Comparison of ENCODE assay signal across 9 mouse cellular contexts in genomic region chr2:127338012-127338411, GRCm38 (mm10). TPM values are rescaled to one million over a fixed set of nuclear protein-coding genes. Genes with fewer than 3 reads are reported as not detected.
A peak's percentile ranks its signal among the peaks of the same experiment; 100 is the strongest.
DNase-seq lines count a peak whose midpoint lies in the region; ATAC-seq and TF ChIP-seq lines count a peak whose summit lies in the region.
"Had no signal": no experiment of that assay in that cellular context is flagged by ENCODE, and none has a peak within 500 bp of the region (broad histone marks: within the 10 kb centered on the region; RNA-seq: fewer than 3 reads in every experiment).

No protein-coding gene starts in this region.

- no peak for TF ChIP-seq CTCF in bone marrow macrophage, adult 2 months (IDR thresholded peaks at IDR 0.05; ENCODE audit: low read depth, low read length)

- H3K4me1 ChIP-seq in hindbrain, embryonic 13.5 days (replicated peaks): peaks cover 13% of the 10 kb centered on the region
- H3K4me1 ChIP-seq in hindbrain, embryonic 11.5 days (replicated peaks; ENCODE audit: control insufficient read depth, insufficient read depth, low read length): no peaks in the 10 kb centered on the region
- peaks cover 26% of the 10 kb centered on the region for H3K4me1 ChIP-seq in bone marrow macrophage, adult 2 months (ENCODE audit: control insufficient read depth, insufficient read depth, low read length)

- peaks cover 74% of the 10 kb centered on the region for H3K27me3 ChIP-seq in hindbrain, embryonic 13.5 days
- peaks cover 29% of the 10 kb centered on the region for H3K27me3 ChIP-seq in hindbrain, embryonic 11.5 days (ENCODE audit: control insufficient read depth, insufficient read depth, low read length)

- TF ChIP-seq POLR2A in bone marrow macrophage, adult 2 months (IDR thresholded peaks at IDR 0.05; ENCODE audit: borderline replicate concordance, low read depth, low read length): no peak

- no peak overlapping the region for H3K27ac ChIP-seq in hindbrain, embryonic 13.5 days
- H3K27ac ChIP-seq in hindbrain, embryonic 11.5 days (ENCODE audit: low read depth, low read length): no peak overlapping the region
- peak overlapping the region; percentile 17; the same call in 1 of the 2 replicates for H3K27ac ChIP-seq in bone marrow macrophage, adult 2 months (ENCODE audit: insufficient read depth, low read depth, low read length)

- 72% methylated on average over 7 of the region's 7 CpGs for WGBS in hindbrain, embryonic 13.5 days
- WGBS in hindbrain, embryonic 11.5 days: 73% methylated on average over 7 of the region's 7 CpGs

- H3K4me2 ChIP-seq in hindbrain, embryonic 13.5 days: peak overlapping the region; percentile 86; the same call in 1 of the 2 replicates
- no peak overlapping the region for H3K4me2 ChIP-seq in hindbrain, embryonic 11.5 days (replicated peaks; ENCODE audit: low read depth, low read length)

- no peak for ATAC-seq in hindbrain, embryonic 13.5 days (ENCODE audit: low FRiP score)
- ATAC-seq in hindbrain, embryonic 11.5 days (ENCODE audit: low FRiP score): no peak
- ATAC-seq in monocyte, adult 5-6 weeks (replicated peaks; ENCODE audit: insufficient number of reproducible peaks, low FRiP score, low TSS enrichment, poor library complexity, severe bottlenecking): peak; percentile 37

- H3K9me3 ChIP-seq in hindbrain, embryonic 13.5 days: no peaks in the 10 kb centered on the region
- H3K9me3 ChIP-seq in hindbrain, embryonic 11.5 days (ENCODE audit: control insufficient read depth, low read length): no peaks in the 10 kb centered on the region

- H3K9ac ChIP-seq in hindbrain, embryonic 13.5 days: no peak overlapping the region
- no peak overlapping the region for H3K9ac ChIP-seq in hindbrain, embryonic 11.5 days (ENCODE audit: low read depth, low read length)

- H3K4me3 ChIP-seq in hindbrain, embryonic 13.5 days: no peak overlapping the region
- H3K4me3 ChIP-seq in hindbrain, embryonic 11.5 days (ENCODE audit: low read depth, low read length): no peak overlapping the region
- H3K4me3 ChIP-seq in bone marrow macrophage, adult 2 months (ENCODE audit: insufficient read depth, low read length): no peak overlapping the region

- no peak for DNase-seq in hindbrain, embryonic 11.5 days (ENCODE audit: low spot score)
- peak; percentile 88 to 90 for DNase-seq in B cell, adult 2 months
- DNase-seq in left cerebral cortex, adult 8-10 months (ENCODE audit: low spot score in 2 of 2): no peak
- DNase-seq in retina, embryonic 14.5 days (ENCODE audit: low spot score): no peak
- no peak for DNase-seq in layer of hippocampus, adult 9-10 months (ENCODE audit: low spot score)
- DNase-seq: kidney, adult 8-10 months had no signal

- no peaks in the 10 kb centered on the region for H3K36me3 ChIP-seq in hindbrain, embryonic 13.5 days
- no peaks in the 10 kb centered on the region for H3K36me3 ChIP-seq in hindbrain, embryonic 11.5 days (ENCODE audit: control insufficient read depth, insufficient read depth, low read length)

RNA-seq across cellular contexts. Expression of gene Astl, which starts 0.4 kb away (rescaled TPM):
- not detected in 2 replicates for polyA plus RNA-seq in hindbrain, embryonic 13.5 days (2015; fragmentation: Nextera tagmentation; extraction: Ambion mirVana)
- not detected in 2 replicates for polyA plus RNA-seq in hindbrain, embryonic 11.5 days (2014; fragmentation: Nextera tagmentation; extraction: Ambion mirVana)
- polyA plus RNA-seq in bone marrow macrophage, adult 2 months (2012; ENCODE audit: insufficient read depth, insufficient read length, missing spikeins): 0.59 TPM in 1 of 2 replicates, not detected in the other
- 0.11 to 1.6 TPM (median 1.1 TPM) in 3 replicates for total RNA-seq in monocyte, adult 5-6 weeks (2017)
- total RNA-seq in left cerebral cortex, adult 8-10 months (2022): not detected

RNA-seq across cellular contexts. Expression of gene Dusp2, which starts 2.1 kb away (rescaled TPM):
- 7.1 and 7.2 TPM in 2 replicates for polyA plus RNA-seq in hindbrain, embryonic 13.5 days (2015; fragmentation: Nextera tagmentation; extraction: Ambion mirVana)
- polyA plus RNA-seq in hindbrain, embryonic 11.5 days (2014; fragmentation: Nextera tagmentation; extraction: Ambion mirVana): 4.9 and 5.5 TPM in 2 replicates
- polyA plus RNA-seq in bone marrow macrophage, adult 2 months (2012; ENCODE audit: insufficient read depth, insufficient read length, missing spikeins): 2.0 TPM in 2 replicates
- total RNA-seq in monocyte, adult 5-6 weeks (2017): 141 to 443 TPM (median 158 TPM) in 3 replicates
- 1 to 10 TPM; 2.4 to 3.3 (median 2.5) TPM for total RNA-seq in left cerebral cortex, adult 8-10 months (2022)

RNA-seq across cellular contexts. Expression of gene Adra2b, which starts 25.0 kb away (rescaled TPM):
- 0.47 and 0.55 TPM in 2 replicates for polyA plus RNA-seq in hindbrain, embryonic 13.5 days (2015; fragmentation: Nextera tagmentation; extraction: Ambion mirVana)
- 2.7 and 3.5 TPM in 2 replicates for polyA plus RNA-seq in hindbrain, embryonic 11.5 days (2014; fragmentation: Nextera tagmentation; extraction: Ambion mirVana)
- 0.13 TPM in 1 of 2 replicates, not detected in the other for polyA plus RNA-seq in bone marrow macrophage, adult 2 months (2012; ENCODE audit: insufficient read depth, insufficient read length, missing spikeins)
- total RNA-seq in monocyte, adult 5-6 weeks (2017): 0.10 TPM in 1 of 3 replicates, not detected in the others
- total RNA-seq in left cerebral cortex, adult 8-10 months (2022): 1 to 10 TPM in 2 of 4 experiments, under 1 TPM in 2; 0.96 to 1.2 (median 1.0) TPM

Comparison
In these comparisons a context has a peak if more than half of its experiments do, and no peak if none do; other contexts are left out.
1. DNase-seq: peak in B cell, adult 2 months (2 of 2); none in hindbrain, embryonic 11.5 days (single experiment), left cerebral cortex, adult 8-10 months (0 of 2), retina, embryonic 14.5 days (single experiment) and layer of hippocampus, adult 9-10 months (single experiment).